ENCODE assay signal across 8 mouse cellular contexts in genomic region chr4:45015615-45016014, GRCm38 (mm10). TPM values are rescaled to one million over a fixed set of nuclear protein-coding genes. Genes with fewer than 3 reads are reported as not detected.
DNase-seq lines count a peak whose midpoint lies in the region; ATAC-seq and TF ChIP-seq lines count a peak whose summit lies in the region.

No protein-coding gene starts in this region.

- H3K4me3 ChIP-seq in forebrain, embryonic 14.5 days (ENCODE audit: low read depth, low read length), result no peak overlapping the region
- H3K4me3 ChIP-seq in forebrain, embryonic 10.5 days, result no peak overlapping the region
- no peak overlapping the region for H3K4me3 ChIP-seq in thymus, adult 2 months (ENCODE audit: control insufficient read depth, insufficient read depth, low read length)
- no peak overlapping the region for H3K4me3 ChIP-seq in kidney, postnatal 0 days (replicated peaks; ENCODE audit: low read depth, low read length)

- no peak overlapping the region for H3K4me2 ChIP-seq in forebrain, embryonic 14.5 days (ENCODE audit: low read length)
- no peak overlapping the region for H3K4me2 ChIP-seq in kidney, postnatal 0 days (ENCODE audit: low read length)

- peaks cover 20% of the 10 kb centered on the region for H3K4me1 ChIP-seq in forebrain, embryonic 14.5 days (ENCODE audit: control insufficient read depth, insufficient read depth, low read length)
- H3K4me1 ChIP-seq in forebrain, embryonic 10.5 days, result peaks cover 43% of the 10 kb centered on the region
- H3K4me1 ChIP-seq in thymus, adult 2 months (replicated peaks; ENCODE audit: control insufficient read depth, insufficient read depth, low read length), result peaks cover 16% of the 10 kb centered on the region
- H3K4me1 ChIP-seq in kidney, postnatal 0 days (replicated peaks; ENCODE audit: insufficient read depth, low read length), result peaks cover 11% of the 10 kb centered on the region

- no peak overlapping the region for H3K27ac ChIP-seq in forebrain, embryonic 14.5 days (ENCODE audit: low read depth, low read length)
- H3K27ac ChIP-seq in forebrain, embryonic 10.5 days, result no peak overlapping the region
- no peak overlapping the region for H3K27ac ChIP-seq in thymus, adult 2 months (ENCODE audit: control insufficient read depth, insufficient read depth, low read length)
- no peak overlapping the region for H3K27ac ChIP-seq in kidney, postnatal 0 days

- H3K36me3 ChIP-seq in forebrain, embryonic 14.5 days (ENCODE audit: control insufficient read depth, insufficient read depth, low read length), result no peaks in the 10 kb centered on the region
- no peaks in the 10 kb centered on the region for H3K36me3 ChIP-seq in forebrain, embryonic 10.5 days (replicated peaks)
- H3K36me3 ChIP-seq in thymus, adult 2 months (ENCODE audit: control insufficient read depth, insufficient read depth, low read length), result no peaks in the 10 kb centered on the region
- no peaks in the 10 kb centered on the region for H3K36me3 ChIP-seq in kidney, postnatal 0 days (ENCODE audit: insufficient read depth, low read length)
- no peaks in the 10 kb centered on the region for H3K36me3 ChIP-seq in splenic B cell, adult 2 months (ENCODE audit: control insufficient read depth, insufficient read depth, low read length, poor library complexity, severe bottlenecking)

- H3K9me3 ChIP-seq in forebrain, embryonic 14.5 days (replicated peaks; ENCODE audit: control insufficient read depth, low read length), result no peaks in the 10 kb centered on the region
- no peaks in the 10 kb centered on the region for H3K9me3 ChIP-seq in forebrain, embryonic 10.5 days
- no peaks in the 10 kb centered on the region for H3K9me3 ChIP-seq in kidney, postnatal 0 days (replicated peaks; ENCODE audit: low read length)

- no peak overlapping the region for H3K9ac ChIP-seq in forebrain, embryonic 14.5 days (ENCODE audit: low read length)
- no peak overlapping the region for H3K9ac ChIP-seq in kidney, postnatal 0 days (ENCODE audit: low read depth, low read length)

- TF ChIP-seq POLR2A in thymus, adult 2 months (IDR thresholded peaks at IDR 0.05; ENCODE audit: control insufficient read depth, extremely low read depth, insufficient read depth, low read length, poor library complexity), result no peak

- no peaks in the 10 kb centered on the region for H3K27me3 ChIP-seq in forebrain, embryonic 14.5 days (replicated peaks; ENCODE audit: control insufficient read depth, insufficient read depth, low read length)
- H3K27me3 ChIP-seq in forebrain, embryonic 10.5 days (ENCODE audit: poor library complexity, severe bottlenecking), result no peaks in the 10 kb centered on the region
- no peaks in the 10 kb centered on the region for H3K27me3 ChIP-seq in thymus, adult 2 months (ENCODE audit: control insufficient read depth, insufficient read depth, low read length)
- no peaks in the 10 kb centered on the region for H3K27me3 ChIP-seq in kidney, postnatal 0 days (ENCODE audit: insufficient read depth, low read length)
- no peaks in the 10 kb centered on the region for H3K27me3 ChIP-seq in splenic B cell, adult 2 months (ENCODE audit: control insufficient read depth, insufficient read depth, low read length, poor library complexity, severe bottlenecking)

- DNase-seq in forebrain, embryonic 14.5 days (ENCODE audit: low spot score), result peak; percentile 71
- DNase-seq in forebrain, embryonic 10.5 days (ENCODE audit: extremely low spot score, low spot score), result no peak
- DNase-seq in thymus, adult 2 months, result peak; percentile 64
- no peak for DNase-seq in thymus, adult 18-20 months
- DNase-seq in embryo, embryonic 10 days (ENCODE audit: low spot score), result peak; percentile 50
- DNase-seq in kidney, postnatal 0 days (ENCODE audit: low spot score), result peak; percentile 72
- peak; percentile 80 for DNase-seq in lung, postnatal 10 days
- peak; percentile 68 for DNase-seq in splenic B cell, adult 2 months (ENCODE audit: low read depth, low spot score)

- ATAC-seq in forebrain, embryonic 14.5 days, result no peak
- ATAC-seq in kidney, postnatal 0 days (replicated peaks; ENCODE audit: low FRiP score, low read depth), result no peak

- WGBS in forebrain, embryonic 14.5 days, result 15% methylated on average over 3 of the region's 3 CpGs
- 10% methylated on average over 3 of the region's 3 CpGs for WGBS in forebrain, embryonic 10.5 days
- 18% methylated on average over 3 of the region's 3 CpGs for WGBS in thymus, adult 2 months
- WGBS in kidney, postnatal 0 days, result 19% methylated on average over 3 of the region's 3 CpGs

- no peak for TF ChIP-seq CTCF in thymus, adult 2 months (IDR thresholded peaks at IDR 0.05; ENCODE audit: borderline replicate concordance, control insufficient read depth, extremely low read depth, insufficient read depth, low read length, poor library complexity)
- peak; percentile 84 for TF ChIP-seq CTCF in kidney, postnatal 0 days (IDR thresholded peaks at IDR 0.05; ENCODE audit: low read depth)

RNA-seq across cellular contexts. Expression of gene Polr1e, which starts 2.8 kb away (rescaled TPM):
- 35.3 and 38.7 TPM in 2 replicates for polyA plus RNA-seq in forebrain, embryonic 14.5 days (2014; fragmentation: Nextera tagmentation; extraction: Ambion mirVana)
- 64.8 and 71.4 TPM in 2 replicates for polyA plus RNA-seq in forebrain, embryonic 10.5 days (2016; fragmentation: Nextera tagmentation; extraction: Ambion mirVana)
- polyA plus RNA-seq in thymus, adult 2 months (2012; rRNA removed), result 11.1 and 14.6 TPM in 2 replicates
- 33.2 and 33.4 TPM in 2 replicates for polyA plus RNA-seq in kidney, postnatal 0 days (2015; fragmentation: Nextera tagmentation; extraction: Ambion mirVana)

RNA-seq across cellular contexts. Expression of gene Zbtb5, which starts 3.4 kb away (rescaled TPM):
- polyA plus RNA-seq in forebrain, embryonic 14.5 days (2014; fragmentation: Nextera tagmentation; extraction: Ambion mirVana), result 48.9 and 52.0 TPM in 2 replicates
- 36.5 and 37.6 TPM in 2 replicates for polyA plus RNA-seq in forebrain, embryonic 10.5 days (2016; fragmentation: Nextera tagmentation; extraction: Ambion mirVana)
- 26.7 and 27.8 TPM in 2 replicates for polyA plus RNA-seq in thymus, adult 2 months (2012; rRNA removed)
- polyA plus RNA-seq in kidney, postnatal 0 days (2015; fragmentation: Nextera tagmentation; extraction: Ambion mirVana), result 18.5 and 19.2 TPM in 2 replicates

RNA-seq across cellular contexts. Expression of gene Grhpr, which starts 34.4 kb away (rescaled TPM):
- 17.9 and 21.1 TPM in 2 replicates for polyA plus RNA-seq in forebrain, embryonic 14.5 days (2014; fragmentation: Nextera tagmentation; extraction: Ambion mirVana)
- 65.4 and 73.4 TPM in 2 replicates for polyA plus RNA-seq in forebrain, embryonic 10.5 days (2016; fragmentation: Nextera tagmentation; extraction: Ambion mirVana)
- polyA plus RNA-seq in thymus, adult 2 months (2012; rRNA removed), result 33.3 and 35.9 TPM in 2 replicates
- polyA plus RNA-seq in kidney, postnatal 0 days (2015; fragmentation: Nextera tagmentation; extraction: Ambion mirVana), result 131 and 148 TPM in 2 replicates

Comparison
In these comparisons a context has a peak if more than half of its experiments do, and no peak if none do; other contexts are left out.
1. DNase-seq: peak in forebrain, embryonic 14.5 days (single experiment), thymus, adult 2 months (single experiment), embryo, embryonic 10 days (single experiment), kidney, postnatal 0 days (single experiment), lung, postnatal 10 days (single experiment) and splenic B cell, adult 2 months (single experiment); none in forebrain, embryonic 10.5 days (single experiment) and thymus, adult 18-20 months (0 of 2).